Mouse (Mus musculus) fibroblast of lung, adult 2 months (primary cell): ENCODE data around the gene Otoa.

Source experiments
- DNase-seq: peaks from one replicate; pipeline ENCODE4 v3.0.0-alpha.2; 2011; ENCODE audit warnings: low read depth

The Otoa gene

GRCm38 (mm10) chr7:121081350-121081749 is at the start of gene Otoa:
Gene Otoa (plus strand): TSS chr7:121081650.
- no peak for DNase-seq

- DNase-seq, result peak; percentile 87
These were observed 47.4 kb upstream of the Otoa start, which contains the start of gene Mettl9 for GRCm38 (mm10) chr7:121033856-121034652. Gene Mettl9 (plus strand): TSS chr7:121034445.

GRCm38 (mm10) chr7:121034701-121035141 is 46.7 kb upstream of the Otoa start:
- no peak for DNase-seq

GRCm38 (mm10) chr7:121035161-121035721 is 46.2 kb upstream of the Otoa start:
- DNase-seq, result no peak

- no peak for DNase-seq
These were observed 40.9 kb upstream of the Otoa start for GRCm38 (mm10) chr7:121040595-121040994.

GRCm38 (mm10) chr7:121041989-121042388 is 39.5 kb upstream of the Otoa start:
- DNase-seq, result no peak

- DNase-seq, result no peak
These were observed 38.4 kb upstream of the Otoa start for GRCm38 (mm10) chr7:121043004-121043403.

- no peak for DNase-seq
These were observed 37.9 kb upstream of the Otoa start for GRCm38 (mm10) chr7:121043510-121043909.

- no peak for DNase-seq
These were observed 37.2 kb upstream of the Otoa start for GRCm38 (mm10) chr7:121044251-121044650.

- DNase-seq, result no peak
These were observed 35.6 kb upstream of the Otoa start for GRCm38 (mm10) chr7:121045671-121046453.

- no peak for DNase-seq
These were observed 33.8 kb upstream of the Otoa start for GRCm38 (mm10) chr7:121047624-121048023.

- no peak for DNase-seq
These were observed 28.4 kb upstream of the Otoa start for GRCm38 (mm10) chr7:121053071-121053470.

GRCm38 (mm10) chr7:121059477-121060218 is 21.8 kb upstream of the Otoa start:
- no peak for DNase-seq

GRCm38 (mm10) chr7:121064309-121064708 is 17.1 kb upstream of the Otoa start:
- no peak for DNase-seq

GRCm38 (mm10) chr7:121071276-121071675 is 10.2 kb upstream of the Otoa start:
- no peak for DNase-seq

- no peak for DNase-seq
These were observed 8.9 kb upstream of the Otoa start for GRCm38 (mm10) chr7:121072506-121072905.

- DNase-seq, result no peak
These were observed 7.2 kb upstream of the Otoa start, which contains the start of gene Igsf6 for GRCm38 (mm10) chr7:121074281-121074680. Gene Igsf6 (minus strand): TSS chr7:121074572.

GRCm38 (mm10) chr7:121074801-121075400 is 6.5 kb upstream of the Otoa start:
- DNase-seq, result peak; percentile 44

GRCm38 (mm10) chr7:121075416-121075815 is 6.0 kb upstream of the Otoa start:
- DNase-seq, result peak; percentile 40

- no peak for DNase-seq
These were observed 4.1 kb upstream of the Otoa start for GRCm38 (mm10) chr7:121077311-121077710.

GRCm38 (mm10) chr7:121077829-121078228 is 3.6 kb upstream of the Otoa start:
- peak; percentile 39 for DNase-seq
